Mouse (Mus musculus) lung, adult 2 months (tissue): Measurements from ENCODE around the gene Rpp14.
"Not testable (repeated sequence)": the region's sequence is repeated elsewhere in the genome, so short reads cannot be mapped to it uniquely, and the experiment has no call there.

Experiments
- CTCF ChIP-seq: fragments of 200-500 bp; IDR thresholded peaks from 2 replicates; pipeline ENCODE4 v1.5.1; 2011; ENCODE audit warnings: mild to moderate bottlenecking, low read length, control low read depth; ENCODE audit not compliant: insufficient read depth
- POLR2A ChIP-seq: fragments of 200-500 bp; IDR thresholded peaks from 2 replicates; pipeline ENCODE4 v1.6.1; 2011; ENCODE audit warnings: low read depth, mild to moderate bottlenecking, control low read depth, low read length, borderline replicate concordance; ENCODE audit errors: extremely low read depth

- not testable (repeated sequence) for TF ChIP-seq CTCF, POLR2A
Measured at GRCm38 (mm10) chr14:8123611-8124010, 43.4 kb downstream of the Rpp14 start.
